Mouse (Mus musculus): ENCODE data around the gene Slc39a2.
"Not testable (repeated sequence)": the region's sequence is repeated elsewhere in the genome, so short reads cannot be mapped to it uniquely, and the experiment has no call there.

Slc39a2 gene

DNA sequence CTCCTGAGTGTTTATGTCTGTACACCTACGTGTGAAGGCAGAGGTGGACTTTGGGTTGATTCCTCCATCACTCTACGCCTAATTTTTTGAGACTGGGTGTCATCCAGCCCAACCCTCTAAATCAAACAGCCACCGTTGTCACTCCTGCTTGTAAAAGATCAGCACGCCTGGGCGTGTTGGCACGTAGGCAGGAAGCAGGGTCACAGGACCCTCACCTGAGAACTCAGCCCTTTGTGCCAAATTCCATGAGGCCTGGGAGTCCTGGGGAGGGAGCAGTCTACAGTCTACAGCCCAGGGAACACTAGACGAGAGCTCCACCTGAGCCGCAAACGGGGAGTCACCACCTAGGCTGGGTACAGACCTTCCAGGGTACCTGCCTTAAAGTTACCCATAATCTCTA is 11.1 kb downstream of the Slc39a2 start:
- DNase-seq: no peak

DNA sequence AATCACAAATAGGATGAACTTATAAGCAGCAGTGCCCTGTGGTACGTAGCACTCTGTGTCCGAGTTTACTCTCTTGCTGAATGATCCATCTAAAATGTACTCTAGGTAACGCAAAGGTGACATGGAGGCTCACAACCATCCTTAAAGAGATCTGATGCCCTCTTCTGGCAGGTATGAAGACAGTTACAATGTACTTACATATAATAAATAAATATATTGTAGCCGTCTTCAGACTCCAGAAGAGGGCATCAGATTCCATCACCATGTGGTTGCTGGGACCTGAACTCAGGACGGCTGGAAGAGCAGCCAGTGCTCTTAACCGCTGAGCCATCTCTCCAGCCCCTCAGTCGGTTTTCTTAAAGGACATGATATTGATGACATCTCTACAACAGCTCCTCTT is 12.0 kb downstream of the Slc39a2 start:
- no peak for DNase-seq

DNA sequence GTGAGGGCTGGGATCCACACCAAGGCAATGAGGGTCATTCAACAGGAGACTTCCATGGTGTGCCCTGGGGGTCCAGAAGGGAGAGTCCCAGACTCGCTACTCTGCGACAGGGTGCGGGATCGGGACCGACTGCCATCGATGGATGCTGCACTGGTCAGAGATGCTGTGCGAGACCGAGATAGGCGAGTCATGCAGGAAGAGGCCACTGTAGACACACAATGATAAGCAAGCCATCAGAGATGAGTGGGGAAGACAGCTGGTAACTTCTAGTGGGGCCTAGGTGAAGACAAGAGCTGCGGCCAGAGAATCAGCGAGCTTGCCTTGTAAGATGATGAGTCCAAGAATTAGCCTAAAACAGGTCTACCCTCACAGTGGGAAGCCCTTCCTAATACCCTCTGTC is 13.4 kb downstream of the Slc39a2 start:
- no peak for DNase-seq

DNA sequence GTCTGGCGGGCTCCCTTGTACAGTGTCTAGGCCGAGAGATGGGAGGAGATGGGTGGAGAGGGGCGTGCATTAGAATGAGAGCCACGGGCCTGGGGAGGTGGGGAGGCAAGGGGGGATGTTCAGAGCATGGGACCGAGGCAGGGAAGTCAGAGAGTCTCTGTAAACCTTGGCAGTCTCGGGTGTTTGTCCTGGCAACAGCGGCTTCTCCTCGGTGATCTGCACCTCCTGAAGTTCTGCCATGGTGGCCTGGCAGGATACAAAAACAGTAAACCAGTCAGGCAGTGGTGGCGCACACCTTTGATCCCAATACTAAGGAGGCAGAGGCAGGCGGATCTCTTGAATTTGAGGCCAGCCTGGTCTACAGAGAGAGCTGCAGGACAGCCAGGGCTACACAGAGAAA is 18.6 kb downstream of the Slc39a2 start:
- no peak for DNase-seq

DNA sequence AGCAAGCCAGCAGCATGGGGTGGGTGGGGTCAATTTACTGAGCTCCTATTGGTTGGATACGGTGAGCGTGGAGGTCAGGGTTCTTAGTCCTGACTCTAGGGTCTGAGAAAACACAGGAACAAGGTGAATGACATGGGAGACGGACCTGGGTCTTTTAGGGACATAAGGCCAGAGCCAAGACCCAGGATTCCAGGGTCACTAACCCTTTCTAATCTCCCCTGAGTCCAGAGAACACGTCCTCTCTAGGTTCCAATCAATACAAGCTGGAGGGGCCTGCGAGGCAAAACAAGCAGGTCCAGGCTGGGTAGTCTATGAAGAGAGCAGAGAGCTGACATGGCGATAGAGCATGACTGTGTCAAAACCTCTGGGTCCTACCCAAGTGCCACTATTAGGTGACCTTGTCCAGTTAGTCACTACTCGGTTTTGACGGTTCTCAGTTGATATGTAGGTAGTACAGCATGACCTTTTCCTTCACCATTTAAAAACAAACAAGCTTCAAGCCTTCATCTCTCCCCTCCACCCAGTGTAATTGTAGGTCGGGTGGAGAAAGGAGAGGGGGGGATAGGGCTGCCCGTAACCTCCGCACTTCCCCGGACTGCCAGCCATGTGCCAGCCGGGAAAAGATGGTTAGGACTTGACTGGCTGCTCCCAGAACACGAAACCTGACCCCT is 19.8 kb downstream of the Slc39a2 start:
- no peak for DNase-seq

DNA sequence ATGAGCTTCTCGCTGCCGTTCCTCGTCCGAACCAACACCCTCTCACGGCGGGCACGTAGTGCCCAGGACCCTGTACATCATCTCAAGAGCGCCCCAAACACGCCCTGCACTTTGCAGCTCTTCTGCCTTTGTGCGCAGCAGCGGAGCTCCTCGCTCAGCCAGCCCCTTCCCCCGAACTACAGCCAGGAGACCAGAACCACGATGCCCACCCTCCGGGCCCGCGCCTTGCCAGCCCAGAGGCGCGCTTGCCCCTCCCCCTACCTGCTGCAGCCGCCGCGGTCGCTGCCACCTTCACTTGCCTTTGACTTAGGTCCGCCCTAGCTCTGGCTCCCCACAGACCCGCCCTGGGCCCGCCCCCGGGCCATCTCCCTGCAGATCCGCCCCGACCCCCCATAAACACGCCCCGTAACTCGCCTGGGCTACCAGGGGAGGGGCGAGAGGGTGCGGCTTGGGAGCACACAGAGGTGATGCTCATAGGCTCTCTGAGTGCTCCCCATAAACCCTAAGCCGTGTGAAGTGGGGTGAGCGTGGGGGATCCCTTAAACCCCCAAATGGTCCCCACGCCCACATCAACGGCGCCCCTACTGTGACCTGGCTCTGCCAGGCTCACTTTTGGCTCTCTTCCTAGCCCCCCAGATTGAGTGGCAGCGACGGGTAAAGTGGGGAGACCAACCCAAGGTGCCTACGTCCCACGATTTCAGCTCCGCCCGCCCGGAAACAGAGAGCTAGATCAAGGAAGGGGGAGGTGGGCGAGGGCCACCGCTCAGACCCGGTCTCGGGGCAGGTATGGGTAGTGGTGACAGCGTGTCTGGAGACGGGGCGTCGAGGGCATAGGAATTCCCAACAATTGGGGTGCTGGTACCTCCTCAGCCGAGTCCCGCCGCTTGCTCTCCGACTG is 20.6 kb downstream of the Slc39a2 start:
- DNase-seq: peak; percentile 62

DNA sequence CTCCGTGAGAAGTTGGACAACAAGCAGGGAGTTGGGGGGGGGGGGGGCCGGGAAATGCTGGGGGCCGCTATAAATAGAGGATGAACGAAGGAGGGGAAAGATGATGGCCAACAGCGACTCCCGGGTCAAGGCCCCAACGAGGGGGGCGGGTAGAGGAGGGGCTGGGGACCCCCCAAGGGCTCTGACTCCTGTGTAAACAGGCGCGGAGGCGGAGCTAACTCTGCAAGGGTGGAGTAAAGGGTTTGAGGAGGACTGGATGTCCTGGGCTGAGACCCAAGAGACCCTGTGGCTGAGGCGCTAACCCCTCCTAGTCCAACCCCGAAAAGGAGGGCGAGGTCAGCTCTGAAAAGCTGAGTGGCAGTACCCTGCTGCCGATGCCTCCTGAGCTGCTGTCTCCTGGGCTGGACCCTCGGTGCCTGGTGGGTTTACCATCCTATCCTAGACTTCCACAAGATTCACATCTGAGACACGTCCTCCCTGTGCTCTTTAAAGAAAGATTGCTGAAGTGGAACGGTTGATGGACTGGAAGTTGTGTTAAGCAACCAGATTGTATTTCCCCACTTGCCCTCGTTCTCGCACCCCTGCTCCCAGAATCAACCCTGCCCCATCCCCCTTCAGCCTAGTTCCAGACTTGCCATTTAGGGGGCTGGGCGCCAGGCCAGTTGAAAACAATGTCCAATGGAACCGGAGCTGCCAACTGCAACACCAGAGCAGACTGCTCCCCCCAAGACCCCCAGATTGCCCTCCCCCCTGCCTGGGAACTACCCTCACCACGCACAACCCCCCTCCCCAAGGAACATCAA is 21.5 kb downstream of the Slc39a2 start, which contains the start of gene Ndrg2:
Gene Ndrg2 (minus strand): TSS at position 199 of the 803 bp plus-strand sequence.
- peak; percentile 74 for DNase-seq

DNA sequence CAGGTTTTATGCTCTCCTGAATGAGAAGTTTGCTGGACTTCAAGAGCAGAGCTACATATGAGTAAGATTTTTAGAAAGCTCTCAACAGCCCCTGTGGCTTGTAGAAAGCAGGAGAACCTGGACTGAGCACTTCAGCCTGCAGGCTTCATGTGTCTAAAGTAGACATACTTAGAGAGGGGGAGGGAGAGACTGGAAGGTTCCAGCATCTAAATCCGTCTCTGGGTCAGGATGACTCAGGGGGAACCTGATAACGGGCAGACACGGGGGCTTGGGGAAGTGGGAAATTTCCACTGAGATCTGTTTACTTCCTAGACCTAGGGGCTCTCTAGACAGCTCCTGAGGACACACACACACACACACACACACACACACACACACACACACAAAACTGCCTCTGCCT is 22.3 kb downstream of the Slc39a2 start:
- DNase-seq: no peak

DNA sequence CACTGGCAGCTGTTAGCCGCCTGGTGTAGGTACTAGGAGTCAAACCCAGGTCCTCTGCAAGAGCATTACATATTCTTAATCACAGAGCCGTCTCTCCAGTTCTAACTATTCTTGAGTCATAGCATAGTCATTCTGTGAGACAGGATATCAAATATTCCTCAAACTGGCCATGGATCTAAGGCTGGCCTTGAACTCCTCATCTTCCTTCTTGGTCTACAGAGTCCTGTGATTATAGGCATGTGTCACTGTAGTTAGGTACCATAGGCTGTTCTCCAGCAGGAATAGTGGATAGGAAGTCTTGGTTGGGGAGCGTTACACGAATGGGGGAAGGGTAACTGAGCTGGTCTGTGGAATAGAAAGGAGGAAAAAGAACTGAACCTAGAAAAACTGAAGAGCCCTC is 23.9 kb downstream of the Slc39a2 start:
- no peak for DNase-seq

DNA sequence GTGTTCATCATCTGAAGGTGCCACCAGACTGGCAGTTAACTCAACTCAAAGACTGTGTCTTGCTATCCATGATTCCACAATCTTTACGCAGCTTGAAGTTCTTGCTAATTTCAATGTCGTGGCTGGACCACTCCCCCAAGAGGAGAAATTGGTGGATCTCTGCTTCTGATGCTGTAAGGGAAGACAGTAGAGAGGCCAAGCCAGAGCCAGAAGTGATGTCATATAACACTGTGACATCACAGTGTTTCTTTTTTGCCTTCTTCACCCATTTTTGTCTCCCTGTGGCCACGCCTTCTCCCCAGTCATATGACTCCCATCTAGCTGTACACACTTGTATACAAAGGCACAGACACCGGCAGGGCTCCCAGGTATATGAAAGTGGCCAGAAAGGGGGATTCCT is 25.4 kb downstream of the Slc39a2 start, which contains the start of gene Tppp2:
Gene Tppp2 (plus strand): TSS at position 301 of the 400 bp plus-strand sequence.
- no peak for DNase-seq

DNA sequence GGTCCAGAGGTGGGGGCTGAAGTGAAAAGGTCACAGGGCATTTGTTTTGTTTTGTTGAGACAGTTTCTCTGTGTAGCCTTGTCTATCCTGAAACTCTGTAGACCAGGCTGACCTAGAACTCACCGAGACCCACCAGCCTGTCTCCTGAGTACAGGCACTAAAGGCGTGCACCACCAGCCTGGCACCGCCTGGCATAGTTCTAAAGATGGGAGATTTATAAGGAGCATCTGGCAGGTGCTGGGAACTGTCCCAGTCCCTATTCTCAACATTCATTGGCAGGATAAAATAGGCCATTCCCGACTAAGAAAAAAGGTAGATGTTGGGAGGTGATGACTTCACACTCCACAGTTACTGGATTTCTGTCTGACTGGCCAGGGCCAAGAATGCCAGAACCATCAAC is 26.3 kb downstream of the Slc39a2 start:
- DNase-seq: no peak

DNA sequence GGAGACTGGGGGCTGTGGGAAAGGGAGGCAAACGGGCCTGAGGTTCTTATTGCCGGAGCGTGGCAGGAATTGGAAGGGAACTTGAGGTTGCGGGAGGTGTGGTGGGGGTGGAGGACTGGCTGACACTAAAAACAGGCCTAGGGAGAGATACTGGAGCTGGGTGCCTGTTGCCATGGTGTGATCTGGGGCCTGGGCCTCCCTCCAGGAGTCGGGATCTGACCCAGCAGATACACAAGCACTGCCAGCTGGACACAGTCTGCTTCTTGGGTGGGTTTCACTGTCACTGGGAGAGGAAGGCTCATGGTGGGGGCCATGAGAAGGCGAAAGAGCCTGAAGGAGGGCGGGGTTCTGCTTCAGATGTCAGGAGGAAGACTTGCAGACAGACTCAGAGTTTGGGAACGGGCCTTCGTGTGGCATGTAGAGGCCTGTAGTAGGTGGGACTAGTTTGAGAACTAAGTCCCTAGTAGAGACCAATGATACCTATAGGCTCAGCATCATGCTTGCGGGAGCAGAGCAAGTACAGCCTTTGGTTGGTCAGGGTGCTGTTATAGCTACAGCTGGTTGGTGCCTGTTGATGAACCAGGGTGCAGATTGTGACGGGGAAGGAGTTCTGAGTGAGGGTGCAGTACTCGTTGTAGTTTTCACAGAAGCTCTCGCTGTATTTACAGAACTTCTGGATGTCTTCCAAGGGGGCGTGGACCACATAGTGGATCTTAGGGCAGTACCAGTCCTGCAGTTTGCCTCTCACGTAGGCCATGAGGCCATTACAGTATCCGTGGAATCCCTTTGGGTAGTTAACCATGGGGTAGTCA is 29.3 kb downstream of the Slc39a2 start:
- peak; percentile 32 for DNase-seq

DNA sequence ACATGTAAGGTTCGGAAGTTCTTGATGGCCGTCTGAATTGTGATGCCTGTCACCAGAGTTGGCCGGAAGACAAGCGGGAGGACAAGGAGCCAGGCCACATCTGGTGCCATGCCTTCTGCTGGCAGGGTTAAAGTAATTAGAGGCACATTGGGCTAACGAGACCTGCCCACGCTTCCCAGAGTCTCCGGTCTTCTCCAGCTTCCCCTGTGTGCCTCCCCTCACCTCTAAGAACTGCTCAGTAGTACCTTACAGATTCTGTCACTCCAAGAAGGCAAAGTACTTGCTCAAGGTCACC is 29.8 kb downstream of the Slc39a2 start, which contains the start of gene Rnase13:
Gene Rnase13 (minus strand): TSS at position 203 of the 295 bp plus-strand sequence.
- DNase-seq: no peak

DNA sequence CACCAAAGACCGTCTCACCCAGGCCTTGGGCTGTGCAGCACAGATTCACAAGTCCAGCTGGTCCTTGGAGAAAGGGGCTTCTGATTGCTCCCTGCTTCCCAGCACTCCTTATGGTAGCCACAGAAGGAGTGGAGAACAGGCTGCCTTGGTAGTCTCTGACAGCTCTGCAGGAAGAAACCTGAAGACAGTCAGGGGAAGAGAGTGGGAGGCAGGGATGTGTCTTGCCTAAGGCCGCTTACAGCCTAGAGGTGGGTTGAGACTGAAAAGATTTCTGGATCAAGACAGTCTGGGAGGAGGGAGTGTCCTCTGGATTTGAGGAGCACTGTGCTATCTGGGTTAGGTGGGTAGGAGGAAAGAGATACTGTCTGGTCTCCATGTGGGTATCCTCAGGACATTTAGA is 30.2 kb downstream of the Slc39a2 start:
- no peak for DNase-seq

DNA sequence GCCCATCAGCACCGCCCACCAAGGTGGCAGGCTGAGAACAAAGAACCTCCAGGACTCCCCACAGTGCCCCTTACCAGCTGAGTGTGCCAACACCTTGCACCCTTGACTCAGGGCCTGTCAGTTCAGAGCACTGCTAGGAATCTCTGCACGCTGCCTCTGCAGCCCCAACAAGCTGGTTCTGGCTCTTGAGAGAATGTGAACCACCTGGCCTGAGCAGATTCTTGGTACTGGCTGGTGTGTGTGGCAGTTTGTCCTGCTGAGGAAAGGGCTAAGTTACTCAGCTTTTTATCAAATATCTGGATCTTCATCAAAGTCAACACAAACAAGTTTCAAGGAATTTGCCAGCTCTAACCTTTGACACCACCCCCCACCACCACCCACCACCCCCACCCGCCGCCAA is 30.8 kb downstream of the Slc39a2 start:
- DNase-seq: no peak

DNA sequence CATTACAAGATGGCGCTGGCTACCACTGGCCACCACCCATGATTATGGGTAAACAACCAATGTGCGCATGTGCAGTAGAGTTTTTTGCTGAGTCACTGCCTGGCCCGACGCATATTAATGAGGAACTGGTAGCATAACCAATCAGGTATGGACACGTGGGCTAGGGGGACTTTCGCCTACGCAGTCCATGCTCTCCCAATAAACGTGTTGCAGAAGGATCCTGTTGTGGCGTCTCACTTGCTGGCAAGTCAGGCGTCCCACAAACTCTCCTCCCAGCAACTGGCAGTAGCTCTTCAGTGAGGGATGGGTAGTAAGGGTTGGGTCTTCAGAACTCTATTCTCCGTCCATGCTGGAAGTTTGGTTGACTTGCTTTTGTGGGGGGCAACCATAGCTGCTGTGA is 34.2 kb downstream of the Slc39a2 start:
- not testable (repeated sequence) for DNase-seq

DNA sequence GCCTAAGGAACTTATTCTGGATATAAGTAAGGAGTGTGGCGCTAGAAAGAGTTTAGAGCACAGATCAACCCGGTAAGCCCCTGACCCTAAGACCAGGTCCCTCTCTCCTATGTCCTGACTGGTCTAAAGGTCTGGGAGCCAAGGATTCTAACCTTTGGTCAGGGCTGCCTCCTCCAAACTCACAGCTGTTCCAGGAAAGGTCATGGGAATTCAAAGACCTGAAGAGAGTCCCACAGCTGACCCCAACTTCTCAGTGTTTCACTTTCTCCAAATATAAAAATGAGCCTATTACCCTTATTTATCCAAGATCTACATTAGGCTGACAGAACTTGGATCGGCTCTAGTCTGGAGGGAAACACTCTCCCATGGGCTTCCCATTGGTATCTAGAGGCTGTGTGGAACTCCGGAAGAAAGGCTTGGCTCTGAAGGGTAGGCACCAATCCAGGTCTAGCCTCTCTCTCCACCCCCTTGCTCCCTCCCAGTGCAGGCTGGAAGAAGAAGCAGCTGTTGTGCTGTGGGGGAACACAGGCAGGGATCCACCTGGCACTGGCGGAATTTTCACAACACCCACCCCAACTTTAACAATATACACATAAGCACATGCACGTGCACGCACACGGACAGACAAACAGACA is 36.7 kb downstream of the Slc39a2 start:
- peak; percentile 25 for DNase-seq

DNA sequence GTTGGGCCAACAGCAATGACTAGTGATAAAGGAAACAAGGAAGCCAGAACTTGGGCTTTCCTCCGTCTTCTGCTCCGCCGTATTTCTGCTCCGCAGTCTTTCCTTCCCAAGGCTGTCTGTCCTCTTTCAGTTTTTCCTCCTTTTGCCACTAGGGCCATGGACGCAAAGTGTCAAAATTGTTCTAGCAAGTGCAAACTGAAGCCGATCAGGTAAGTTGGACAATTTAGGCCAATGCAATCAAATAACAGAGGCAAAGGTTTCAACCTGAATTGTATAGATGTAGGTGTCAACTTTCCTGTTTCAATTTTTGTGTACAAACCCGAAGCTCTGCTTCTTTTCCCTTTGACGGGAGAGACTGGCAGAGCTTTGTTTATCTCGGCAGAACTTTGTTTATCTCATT is 37.3 kb downstream of the Slc39a2 start:
- DNase-seq: no peak

DNA sequence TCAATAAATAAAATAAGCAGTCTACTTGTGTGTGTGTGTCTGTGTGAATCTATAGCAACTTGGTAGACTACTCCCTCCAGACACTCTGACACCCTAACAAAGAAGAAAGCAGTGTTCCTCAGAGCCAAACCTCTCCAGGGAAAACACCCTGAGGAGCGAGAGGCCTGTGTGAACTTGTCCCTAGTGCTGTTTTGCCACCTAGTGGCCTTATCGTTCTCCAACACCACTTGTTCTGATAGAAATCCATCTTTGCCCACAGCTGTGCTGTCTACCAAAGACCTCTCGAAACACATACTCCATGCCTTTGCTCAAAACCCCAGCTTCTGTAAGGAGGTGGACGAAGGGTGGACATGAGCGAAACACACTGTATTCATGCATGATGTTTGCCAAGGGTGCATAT is 38.1 kb downstream of the Slc39a2 start:
- peak; percentile 44 for DNase-seq

DNA sequence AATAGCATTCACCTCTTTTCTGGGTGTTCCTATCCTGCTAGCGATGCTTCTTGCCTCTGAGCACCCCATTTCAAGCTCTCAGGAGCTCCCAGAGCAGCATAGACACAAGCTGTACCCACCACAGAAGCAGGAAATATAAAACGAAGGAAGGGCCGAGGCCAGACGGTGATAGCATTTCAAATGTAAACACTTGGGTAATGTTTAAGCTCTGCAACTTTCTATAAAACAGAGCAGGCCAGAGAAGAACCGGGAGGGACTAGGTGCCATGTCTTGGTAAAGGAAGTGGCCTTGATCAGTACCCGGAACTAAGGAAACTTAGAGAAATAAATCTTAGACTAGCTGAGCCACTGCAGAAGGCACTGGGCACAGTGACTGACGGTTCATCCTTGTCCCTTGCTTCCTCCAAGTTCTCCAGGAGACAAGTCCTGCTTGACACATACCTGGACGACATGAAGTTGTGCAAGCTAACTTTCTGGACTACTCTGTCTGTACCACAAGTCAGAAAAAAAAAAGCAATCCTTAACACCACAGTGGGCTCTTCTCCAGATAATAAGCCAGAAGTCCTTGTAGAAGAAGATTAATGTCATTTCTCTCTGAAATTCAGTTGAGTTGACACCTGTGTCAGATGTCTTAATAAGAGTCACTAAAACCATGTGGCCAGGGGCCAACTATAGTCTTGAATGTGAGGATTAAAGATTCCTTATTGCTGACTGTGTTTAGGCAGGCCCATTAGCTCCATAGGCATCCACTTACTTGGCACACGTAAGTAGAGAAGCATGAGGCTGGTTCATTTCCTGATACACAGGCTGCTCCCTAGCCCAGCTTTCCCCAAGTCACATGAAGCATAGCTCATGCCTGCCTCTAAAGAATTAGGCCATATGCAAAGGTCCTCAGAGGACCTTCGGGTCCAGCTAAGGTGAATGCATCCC is 39.7 kb downstream of the Slc39a2 start:
- DNase-seq: no peak

DNA sequence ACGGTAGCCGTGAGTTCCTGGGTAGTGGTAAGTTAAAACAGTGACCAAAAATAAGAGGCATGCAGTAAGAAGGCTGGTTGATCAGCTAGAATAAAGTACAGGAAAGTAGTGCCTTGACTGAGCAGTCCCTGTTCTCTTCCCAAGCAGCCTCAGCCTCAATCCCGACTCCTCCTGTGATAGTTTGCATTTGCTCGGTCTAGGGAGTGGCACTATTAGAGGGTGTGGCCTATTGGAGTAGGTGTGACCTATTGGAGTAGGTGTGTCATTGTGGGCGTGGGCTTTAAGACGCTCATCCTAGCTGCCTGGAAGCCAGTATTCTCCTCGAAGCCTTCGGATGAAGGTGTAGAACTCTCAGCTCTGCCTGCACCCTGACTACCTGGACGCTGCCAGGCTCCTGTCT is 46.3 kb downstream of the Slc39a2 start:
- no peak for DNase-seq
